Mouse (Mus musculus) MEL (cell line): ENCODE measurements around the gene Prl3d3.

Experiments used
- CTCF ChIP-seq, 3 experiments: IDR thresholded peaks in 2 of 3; conservative IDR thresholded peaks in 1 of 3; 2 replicates each; pipeline ENCODE4 v1.5.1; 2011 to 2012; ENCODE audit warnings: low read length in 3 of 3, low read depth in 2 of 3, mild to moderate bottlenecking in 2 of 3, improper control_type of control experiment in 1 of 3, inconsistent platforms in 1 of 3, mixed read lengths in 1 of 3, moderate library complexity in 1 of 3; ENCODE audit not compliant: control insufficient read depth in 1 of 3, insufficient read depth in 1 of 3, poor library complexity in 1 of 3, severe bottlenecking in 1 of 3
- POLR2A ChIP-seq, 2 experiments: IDR thresholded peaks; 2 replicates each; pipeline ENCODE4 v1.6.1; 2011 to 2012; ENCODE audit warnings: low read length in 2 of 2, mild to moderate bottlenecking in 2 of 2, control low read depth in 1 of 2, improper control_type of control experiment in 1 of 2, low read depth in 1 of 2, moderate library complexity in 1 of 2; ENCODE audit not compliant: control insufficient read depth in 1 of 2, insufficient read depth in 1 of 2, poor library complexity in 1 of 2
- TCF12 ChIP-seq: IDR thresholded peaks from 2 replicates; pipeline ENCODE4 v1.6.1; 2014; ENCODE audit warnings: low read depth, mild to moderate bottlenecking, inconsistent platforms, low read length, improper control_type of control experiment, moderate library complexity
- UBTF ChIP-seq: IDR thresholded peaks from 2 replicates; pipeline ENCODE4 v1.6.1; 2012; ENCODE audit warnings: low read depth, mild to moderate bottlenecking, inconsistent platforms, low read length, improper control_type of control experiment, moderate library complexity, borderline replicate concordance; ENCODE audit not compliant: insufficient read depth

DNA sequence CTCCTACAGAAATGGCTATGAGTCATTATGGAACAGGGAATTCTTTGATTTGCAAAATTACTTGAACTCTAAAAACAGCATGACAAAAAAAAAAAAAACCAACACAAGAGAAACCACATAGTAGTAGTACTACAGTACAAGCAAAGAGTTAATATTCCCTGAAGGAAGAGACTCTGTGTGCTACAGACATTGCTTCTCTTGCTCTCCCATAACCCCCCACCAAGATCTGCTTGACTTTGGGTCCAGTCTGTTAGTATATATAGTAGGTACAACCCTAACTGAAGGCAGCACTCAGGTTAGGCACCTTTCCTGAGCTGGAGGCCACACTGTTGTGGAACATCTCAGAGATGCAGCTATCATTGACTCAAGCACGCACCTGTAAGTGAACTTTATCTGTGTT, 39.8 kb downstream of the Prl3d3 start, which contains the start of gene Prl3c1:
- no peak for TF ChIP-seq POLR2A (IDR thresholded peaks at IDR 0.05; ENCODE audit: control insufficient read depth in 1 of 2, insufficient read depth in 1 of 2, low read depth in 1 of 2, low read length in 2 of 2, poor library complexity in 1 of 2)
- no peak for TF ChIP-seq CTCF (IDR thresholded peaks at IDR 0.05 in 2 of 3, conservative IDR thresholded peaks at IDR 0.05 in 1 of 3; ENCODE audit: control insufficient read depth in 1 of 3, insufficient read depth in 1 of 3, low read depth in 2 of 3, low read length in 3 of 3, poor library complexity in 1 of 3, severe bottlenecking in 1 of 3)
- no peak for TF ChIP-seq TCF12
- no peak for TF ChIP-seq UBTF
